Mouse (Mus musculus): Measurements from ENCODE around the gene Slc22a18. TPM values are rescaled to one million over a fixed set of nuclear protein-coding genes. Genes with fewer than 3 reads are reported as not detected.

Gene Slc22a18
- polyA plus RNA-seq, 1 experiment from 2014 or later = 3.5 TPM

DNA sequence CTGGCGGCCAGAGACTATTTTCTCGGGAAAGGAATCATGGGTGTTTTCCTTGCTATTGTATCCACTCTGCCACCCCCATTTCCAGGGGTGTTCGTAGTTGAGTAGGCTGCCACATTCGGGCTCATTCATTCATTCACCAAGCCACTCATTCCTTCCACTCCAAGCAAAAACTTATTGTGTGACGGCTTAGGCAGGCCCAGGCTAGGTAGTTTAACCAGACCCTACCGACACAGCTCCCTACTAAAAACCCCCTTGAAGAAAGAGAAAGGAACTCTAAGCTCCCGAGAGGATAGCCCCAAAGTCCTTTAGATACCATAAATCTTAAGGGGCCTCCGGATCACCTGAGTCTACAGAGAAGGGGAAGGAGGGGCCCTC is 29.0 kb upstream of the Slc22a18 start:
- Histone ChIP-seq H3K4me1 (replicated peaks; ENCODE audit: control insufficient read depth, insufficient read depth, low read length) (peaks cover 10% of the 10 kb centered on the region), H3K27me3 (ENCODE audit: control insufficient read depth, insufficient read depth, low read depth, low read length) (peaks cover 45% of the 10 kb centered on the region), H3K9me3 (ENCODE audit: control insufficient read depth, low read length) (no peaks in the 10 kb centered on the region), H3K36me3 (ENCODE audit: control insufficient read depth, insufficient read depth, low read length) (no peaks in the 10 kb centered on the region), H3K27ac (ENCODE audit: low read length) (no peak overlapping the region), H3K4me3 (ENCODE audit: low read length) (no peak overlapping the region), H3K4me2 (ENCODE audit: low read depth, low read length) (no peak overlapping the region), H3K9ac (ENCODE audit: low read length) (no peak overlapping the region; the same call in 1 of the 2 replicates)
- WGBS = 55% methylated on average over 8 of the region's 8 CpGs
- no peak for ATAC-seq (ENCODE audit: low read depth)

DNA sequence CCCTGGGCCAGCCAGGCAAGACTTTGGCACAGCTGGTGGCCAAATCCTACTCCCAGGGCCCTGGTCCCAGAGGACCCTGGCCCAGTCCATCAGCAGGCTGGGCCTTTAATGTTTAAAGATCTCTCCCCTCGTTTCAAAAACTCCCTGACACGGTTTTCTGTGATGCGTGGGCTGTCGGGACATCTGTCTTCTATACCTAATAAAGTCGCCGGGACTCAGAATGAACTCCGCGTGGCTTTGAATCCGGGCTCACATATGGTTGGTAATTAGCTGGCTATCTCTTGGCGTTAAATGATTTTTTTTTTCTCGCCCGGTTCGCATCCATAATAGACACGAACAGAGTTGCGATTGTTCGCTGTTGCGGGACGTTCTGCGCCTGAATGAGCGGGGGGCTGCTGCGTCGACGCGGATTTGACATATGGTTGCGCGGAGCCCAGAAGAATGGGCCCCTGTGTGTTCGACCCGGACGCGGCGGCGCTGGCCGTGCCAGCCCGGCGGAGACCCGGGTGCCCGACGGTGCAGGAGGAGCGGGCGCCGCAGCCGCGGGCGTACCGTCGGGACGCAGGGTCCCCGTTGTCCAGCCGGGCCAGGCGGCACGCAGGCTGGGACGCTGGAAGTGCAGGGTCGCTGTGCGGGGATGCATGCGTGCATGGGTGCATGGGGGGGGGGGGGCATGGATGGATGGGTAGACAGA is 28.4 kb upstream of the Slc22a18 start:
- peaks cover 45% of the 10 kb centered on the region for H3K27me3 ChIP-seq (ENCODE audit: control insufficient read depth, insufficient read depth, low read depth, low read length)
- 5% methylated on average over 55 of the region's 55 CpGs for WGBS

DNA sequence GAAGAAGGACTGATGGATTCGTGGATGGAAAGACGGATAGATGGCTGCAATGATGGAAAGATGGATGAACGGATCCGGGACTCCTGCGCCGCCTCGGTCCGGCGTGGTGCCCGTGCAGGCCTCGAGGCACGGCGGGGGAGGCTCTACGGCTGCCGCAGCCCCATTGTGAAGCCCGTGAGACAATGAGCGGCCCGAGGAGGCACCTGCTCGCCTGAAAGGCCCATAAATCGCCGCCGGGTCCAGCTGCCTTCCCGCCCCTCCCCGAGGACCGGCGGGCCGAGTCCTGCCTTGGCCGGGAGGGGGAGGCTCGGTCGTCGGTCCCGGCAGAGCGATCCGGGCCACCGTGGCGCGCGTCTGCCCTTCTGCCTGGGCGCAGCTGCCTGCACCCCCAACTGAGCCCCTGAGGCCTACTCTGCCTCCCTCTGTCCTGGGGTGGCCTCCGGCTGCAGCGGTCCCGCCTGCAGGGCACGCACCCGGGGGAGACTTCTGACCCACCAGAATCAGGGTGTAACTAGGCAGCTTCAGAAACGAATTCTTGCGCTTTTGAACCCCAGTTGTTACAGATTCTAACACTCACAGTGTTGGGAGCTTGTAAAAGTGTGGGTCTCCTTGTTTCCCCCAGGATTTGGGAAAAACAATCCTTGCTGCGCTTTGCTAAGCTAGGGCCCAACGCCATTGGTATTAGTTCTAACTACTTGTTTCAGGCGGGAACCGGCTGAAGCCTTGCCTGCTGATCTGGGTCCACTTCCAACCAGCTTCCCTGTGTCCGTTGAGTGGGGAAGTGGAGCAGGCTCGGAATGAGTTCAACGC is 27.7 kb upstream of the Slc22a18 start:
- peak overlapping the region; percentile 69 for H3K4me2 ChIP-seq (ENCODE audit: low read depth, low read length)
- peak; percentile 63 for ATAC-seq (ENCODE audit: low read depth)
- H3K27me3 ChIP-seq (ENCODE audit: control insufficient read depth, insufficient read depth, low read depth, low read length) = peaks cover 45% of the 10 kb centered on the region
- peak overlapping the region; percentile 59 for H3K9ac ChIP-seq (ENCODE audit: low read length)
- H3K4me1 ChIP-seq (replicated peaks; ENCODE audit: control insufficient read depth, insufficient read depth, low read length) = peaks cover 10% of the 10 kb centered on the region
- H3K36me3 ChIP-seq (ENCODE audit: control insufficient read depth, insufficient read depth, low read length) = no peaks in the 10 kb centered on the region
- no peak overlapping the region for H3K27ac ChIP-seq (ENCODE audit: low read length)
- WGBS = 7% methylated on average over 53 of the region's 53 CpGs
- H3K4me3 ChIP-seq (ENCODE audit: low read length) = peak overlapping the region; percentile 44
- H3K9me3 ChIP-seq (ENCODE audit: control insufficient read depth, low read length) = no peaks in the 10 kb centered on the region

More for the DNA sequence above, 28.4 kb upstream of the Slc22a18 start:
- peak; percentile 58 for ATAC-seq (ENCODE audit: low read depth)
- peak overlapping the region; percentile 44 for H3K4me3 ChIP-seq (ENCODE audit: low read length)
- H3K27ac ChIP-seq (ENCODE audit: low read length) = no peak overlapping the region
- H3K9ac ChIP-seq (ENCODE audit: low read length) = peak overlapping the region; percentile 59
- H3K36me3 ChIP-seq (ENCODE audit: control insufficient read depth, insufficient read depth, low read length) = no peaks in the 10 kb centered on the region
- peak overlapping the region; percentile 69 for H3K4me2 ChIP-seq (ENCODE audit: low read depth, low read length)
- no peaks in the 10 kb centered on the region for H3K9me3 ChIP-seq (ENCODE audit: control insufficient read depth, low read length)
- H3K4me1 ChIP-seq (replicated peaks; ENCODE audit: control insufficient read depth, insufficient read depth, low read length) = peaks cover 10% of the 10 kb centered on the region

DNA sequence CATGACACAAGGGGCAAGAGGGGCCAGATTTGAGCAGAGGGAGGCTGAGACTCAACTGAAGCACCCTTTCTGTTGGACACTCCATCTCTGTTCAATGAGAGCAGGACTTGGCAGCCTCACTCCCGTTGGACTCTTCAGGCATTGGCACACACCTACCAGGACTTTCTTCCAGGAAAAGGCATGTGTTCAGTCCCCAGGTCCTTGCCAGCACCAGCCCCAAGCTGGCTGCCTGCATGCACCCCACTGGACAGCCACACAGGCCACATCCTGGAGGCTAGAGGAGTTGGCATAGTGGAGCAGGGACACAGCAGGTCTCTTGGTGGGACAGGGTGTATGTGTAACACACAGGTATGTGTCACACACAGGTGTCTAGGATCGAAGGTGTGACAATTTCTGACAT is 26.4 kb upstream of the Slc22a18 start:
- no peak overlapping the region for H3K27ac ChIP-seq (ENCODE audit: low read length)
- peaks cover 45% of the 10 kb centered on the region for H3K27me3 ChIP-seq (ENCODE audit: control insufficient read depth, insufficient read depth, low read depth, low read length)
- H3K36me3 ChIP-seq (ENCODE audit: control insufficient read depth, insufficient read depth, low read length) = no peaks in the 10 kb centered on the region
- H3K4me2 ChIP-seq (ENCODE audit: low read depth, low read length) = no peak overlapping the region
- H3K4me1 ChIP-seq (replicated peaks; ENCODE audit: control insufficient read depth, insufficient read depth, low read length) = peaks cover 10% of the 10 kb centered on the region
- 71% methylated on average over 2 of the region's 2 CpGs for WGBS
- no peaks in the 10 kb centered on the region for H3K9me3 ChIP-seq (ENCODE audit: control insufficient read depth, low read length)
- no peak overlapping the region for H3K4me3 ChIP-seq (ENCODE audit: low read length)
- H3K9ac ChIP-seq (ENCODE audit: low read length) = no peak overlapping the region
- ATAC-seq (ENCODE audit: low read depth) = no peak

DNA sequence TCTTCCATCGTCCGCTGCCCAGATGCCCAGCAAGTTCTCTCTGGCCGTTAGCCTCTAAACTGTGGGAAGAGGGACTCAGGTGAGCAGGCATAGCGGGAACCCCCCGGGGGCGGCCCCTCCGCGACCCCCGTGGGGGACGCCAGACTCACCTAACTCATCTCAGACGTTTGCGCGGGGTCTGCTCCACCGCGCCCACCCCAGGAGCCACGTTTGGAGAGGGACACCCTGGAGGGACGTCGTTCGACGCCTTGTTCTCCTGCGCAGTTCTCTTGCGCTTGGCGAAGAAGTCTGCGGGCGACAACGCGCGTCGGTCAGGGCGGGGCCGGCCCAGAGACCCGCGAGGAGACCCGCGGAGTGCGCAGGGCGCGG is 14.6 kb upstream of the Slc22a18 start:
- H3K27me3 ChIP-seq (ENCODE audit: control insufficient read depth, insufficient read depth, low read depth, low read length) = no peaks in the 10 kb centered on the region
- H3K27ac ChIP-seq (ENCODE audit: low read length) = peak overlapping the region; percentile 73
- H3K9ac ChIP-seq (ENCODE audit: low read length) = peak overlapping the region; percentile 78
- H3K4me3 ChIP-seq (ENCODE audit: low read length) = peak overlapping the region; percentile 63
- no peaks in the 10 kb centered on the region for H3K36me3 ChIP-seq (ENCODE audit: control insufficient read depth, insufficient read depth, low read length)
- peak overlapping the region; percentile 60 for H3K4me2 ChIP-seq (ENCODE audit: low read depth, low read length)
- 13% methylated on average over 38 of the region's 38 CpGs for WGBS
- no peak for ATAC-seq (ENCODE audit: low read depth)
- H3K4me1 ChIP-seq (replicated peaks; ENCODE audit: control insufficient read depth, insufficient read depth, low read length) = peaks cover 4% of the 10 kb centered on the region; the same call in 1 of the 2 replicates
- H3K9me3 ChIP-seq (ENCODE audit: control insufficient read depth, low read length) = peaks cover 25% of the 10 kb centered on the region

DNA sequence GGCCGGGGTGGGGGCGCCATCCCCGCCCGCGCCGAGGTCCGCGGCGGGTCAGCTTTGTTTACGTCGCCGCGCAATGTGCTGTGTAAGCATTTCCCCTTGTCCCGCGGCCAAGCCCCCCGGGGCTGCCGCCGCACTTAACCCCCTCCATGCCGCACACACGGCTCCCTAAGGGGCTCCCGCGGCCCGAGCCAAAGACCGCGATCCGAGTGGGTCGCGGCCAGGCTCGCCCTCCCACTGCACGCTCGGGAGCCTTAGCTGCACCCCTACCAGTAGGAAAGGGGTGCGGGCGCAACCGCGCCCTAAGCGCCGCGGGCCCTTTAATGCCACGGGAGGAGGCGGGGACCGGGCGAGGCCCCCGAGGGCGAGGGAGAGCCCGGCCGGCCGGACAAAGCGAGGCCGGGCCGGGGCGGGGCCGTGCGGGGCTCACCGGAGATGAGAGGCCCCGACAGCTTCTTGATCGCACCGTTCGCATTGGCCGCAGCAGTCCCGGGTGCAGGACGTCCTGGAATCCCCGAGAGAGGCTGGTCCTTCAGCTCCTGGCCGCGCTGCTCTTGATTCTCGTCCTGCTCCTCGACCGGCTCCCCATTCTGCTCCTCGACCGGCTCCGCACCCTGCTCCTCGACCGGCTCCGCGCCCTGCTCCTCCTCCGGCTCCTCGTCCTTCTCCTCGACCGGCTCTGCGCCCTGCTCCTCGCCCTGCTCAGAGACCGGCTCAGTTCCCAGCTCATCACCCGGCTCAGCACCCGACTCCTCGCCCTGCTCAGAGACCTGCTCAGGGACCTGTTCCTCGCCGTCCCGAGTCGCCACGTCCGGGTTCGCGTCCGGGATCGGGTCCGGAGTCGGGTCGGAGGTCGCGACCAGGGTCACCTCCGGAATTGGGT is 14.0 kb upstream of the Slc22a18 start:
- Histone ChIP-seq H3K9ac (ENCODE audit: low read length) (peak overlapping the region; percentile 78), H3K4me2 (ENCODE audit: low read depth, low read length) (peak overlapping the region; percentile 60), H3K4me3 (ENCODE audit: low read length) (peak overlapping the region; percentile 63), H3K36me3 (ENCODE audit: control insufficient read depth, insufficient read depth, low read length) (no peaks in the 10 kb centered on the region), H3K27ac (ENCODE audit: low read length) (peak overlapping the region; percentile 73), H3K4me1 (replicated peaks; ENCODE audit: control insufficient read depth, insufficient read depth, low read length) (peaks cover 4% of the 10 kb centered on the region), H3K9me3 (ENCODE audit: control insufficient read depth, low read length) (peaks cover 25% of the 10 kb centered on the region), H3K27me3 (ENCODE audit: control insufficient read depth, insufficient read depth, low read depth, low read length) (no peaks in the 10 kb centered on the region)
- ATAC-seq (ENCODE audit: low read depth) = peak; percentile 43
- WGBS = 30% methylated on average over 95 of the region's 100 CpGs

DNA sequence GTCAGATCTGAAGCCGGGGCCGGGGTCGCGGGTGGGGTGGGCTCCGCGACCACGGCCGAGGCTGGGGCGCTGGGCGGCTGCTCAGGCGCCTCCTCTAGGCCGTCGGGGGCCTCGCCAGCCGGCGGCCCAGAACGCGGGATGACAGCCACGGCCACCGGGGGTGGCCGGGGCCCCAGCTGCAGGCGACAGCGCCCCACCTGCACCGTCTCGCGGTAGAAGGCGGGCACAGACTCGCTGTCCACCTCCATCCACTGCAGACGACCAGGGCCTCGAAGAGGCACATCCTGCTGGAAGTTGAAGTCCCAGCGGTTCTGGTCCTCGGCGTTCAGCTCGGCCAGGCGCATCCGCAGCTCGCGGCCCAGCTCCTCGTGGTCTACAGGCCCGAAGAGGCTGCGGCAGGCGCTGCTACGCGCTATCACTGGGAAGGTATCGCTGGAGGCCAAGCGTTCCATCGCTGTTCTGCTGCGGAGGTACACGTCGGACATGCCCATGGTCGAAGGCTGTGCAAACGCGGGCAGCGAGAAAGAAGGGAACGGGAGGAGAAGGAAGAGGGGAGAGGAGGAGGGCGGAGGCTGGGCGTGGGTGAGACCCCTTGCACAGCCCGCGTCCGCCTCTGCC is 13.2 kb upstream of the Slc22a18 start:
- H3K36me3 ChIP-seq (ENCODE audit: control insufficient read depth, insufficient read depth, low read length) = no peaks in the 10 kb centered on the region
- peaks cover 12% of the 10 kb centered on the region for H3K4me1 ChIP-seq (replicated peaks; ENCODE audit: control insufficient read depth, insufficient read depth, low read length)
- H3K4me3 ChIP-seq (ENCODE audit: low read length) = peak overlapping the region; percentile 63
- H3K9ac ChIP-seq (ENCODE audit: low read length) = peak overlapping the region; percentile 78
- peak overlapping the region; percentile 60 for H3K4me2 ChIP-seq (ENCODE audit: low read depth, low read length)
- peaks cover 25% of the 10 kb centered on the region for H3K9me3 ChIP-seq (ENCODE audit: control insufficient read depth, low read length)
- peak; percentile 0; the same call in 1 of the 2 replicates for ATAC-seq (ENCODE audit: low read depth)
- H3K27ac ChIP-seq (ENCODE audit: low read length) = peak overlapping the region; percentile 73
- WGBS = 29% methylated on average over 60 of the region's 60 CpGs
- no peaks in the 10 kb centered on the region for H3K27me3 ChIP-seq (ENCODE audit: control insufficient read depth, insufficient read depth, low read depth, low read length)

DNA sequence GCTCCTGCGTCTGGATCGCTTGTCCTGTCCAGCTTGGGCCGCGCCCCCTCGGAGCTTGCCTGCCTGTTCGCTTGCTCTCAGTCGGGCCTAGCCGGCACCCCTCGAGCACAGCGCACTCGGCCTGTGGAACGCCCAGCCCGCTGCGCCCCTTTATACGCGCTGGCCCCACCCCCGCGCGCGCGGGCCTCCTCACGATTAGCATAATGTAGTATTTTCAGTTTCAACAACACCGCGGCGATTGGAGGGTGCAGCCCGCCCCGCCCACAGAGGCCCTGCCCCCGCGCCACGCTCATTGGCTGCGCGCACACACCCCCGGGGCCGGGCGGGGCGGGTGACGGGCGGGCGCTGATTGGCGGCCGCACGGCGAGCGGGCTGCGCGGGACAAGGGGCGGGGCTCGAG is 12.7 kb upstream of the Slc22a18 start, which contains the start of gene Cdkn1c:
Gene Cdkn1c, minus strand, starts transcription at position 177 of the 400 bp plus-strand sequence.
- peak; percentile 83 for ATAC-seq (ENCODE audit: low read depth)
- Histone ChIP-seq H3K9me3 (ENCODE audit: control insufficient read depth, low read length) (peaks cover 25% of the 10 kb centered on the region), H3K9ac (ENCODE audit: low read length) (peak within 1 kb of the TSS; percentile 78), H3K4me2 (ENCODE audit: low read depth, low read length) (peak within 1 kb of the TSS; percentile 60), H3K27ac (ENCODE audit: low read length) (peak within 1 kb of the TSS; percentile 73), H3K4me1 (replicated peaks; ENCODE audit: control insufficient read depth, insufficient read depth, low read length) (peaks cover 12% of the 10 kb centered on the region), H3K27me3 (ENCODE audit: control insufficient read depth, insufficient read depth, low read depth, low read length) (no peaks in the 10 kb centered on the region), H3K36me3 (ENCODE audit: control insufficient read depth, insufficient read depth, low read length) (no peaks in the 10 kb centered on the region), H3K4me3 (ENCODE audit: low read length) (peak within 1 kb of the TSS; percentile 63)
- 22% methylated on average over 44 of the region's 48 CpGs for WGBS

Measured in lung, embryonic 16.5 days (tissue).